In the genomic region with DNA sequence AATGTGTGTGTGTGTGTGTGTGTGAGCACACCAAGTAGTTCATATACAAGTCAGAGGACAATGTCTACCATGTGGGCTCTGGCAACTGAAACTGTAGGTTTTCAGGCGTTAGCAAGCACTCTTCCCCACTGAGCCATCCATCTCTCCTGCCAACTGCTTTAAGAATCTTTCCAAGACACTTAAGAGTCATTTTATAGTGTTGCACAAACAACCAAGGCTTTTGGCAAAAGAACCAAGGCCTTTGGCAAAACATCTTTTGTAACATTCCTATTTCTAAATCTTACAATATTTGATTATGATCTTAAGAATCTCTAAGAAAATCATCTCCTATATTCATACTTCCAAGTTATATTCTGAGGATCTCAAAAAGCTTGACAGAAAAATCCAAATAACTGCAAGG, we compare ENCODE assay signal across 8 mouse cellular contexts. TPM values are rescaled to one million over a fixed set of nuclear protein-coding genes. Genes with fewer than 3 reads are reported as not detected.
DNase-seq lines count a peak whose midpoint lies in the region; ATAC-seq and TF ChIP-seq lines count a peak whose summit lies in the region.

No protein-coding gene starts in this region.

- no peaks in the 10 kb centered on the region for H3K36me3 ChIP-seq in CH12.LX (replicated peaks in 1 of 2; ENCODE audit: control insufficient read depth in 1 of 2, insufficient read depth in 1 of 2, low read length in 1 of 2)
- peaks cover 9% of the 10 kb centered on the region; the same call in 1 of the 2 replicates for H3K36me3 ChIP-seq in heart, embryonic 13.5 days
- 0 out of 2 replicates have a peak, but pooled peaks cover 7% of the 10 kb centered on the region for H3K36me3 ChIP-seq in liver, embryonic 15.5 days (replicated peaks)

- H3K4me1 ChIP-seq in CH12.LX (ENCODE audit: control insufficient read depth in 1 of 2, insufficient read depth in 2 of 2): peaks cover 0 to 14% of the 10 kb centered on the region in 2 experiments; a peak in 2 of 4 replicates
- peaks cover 52% of the 10 kb centered on the region for H3K4me1 ChIP-seq in heart, embryonic 13.5 days
- H3K4me1 ChIP-seq in liver, embryonic 15.5 days (replicated peaks): peaks cover 49% of the 10 kb centered on the region

- no peak for ATAC-seq in heart, embryonic 13.5 days (ENCODE audit: extremely low read depth, insufficient number of reproducible peaks, low FRiP score, low TSS enrichment)
- no peak for ATAC-seq in liver, embryonic 15.5 days (ENCODE audit: insufficient read depth)
- ATAC-seq in monocyte, adult 5-6 weeks (replicated peaks; ENCODE audit: insufficient number of reproducible peaks, low FRiP score, low TSS enrichment, poor library complexity, severe bottlenecking): no peak

- peaks cover 6% of the 10 kb centered on the region for H3K9me3 ChIP-seq in CH12.LX (replicated peaks; ENCODE audit: low read length)
- no peaks in the 10 kb centered on the region for H3K9me3 ChIP-seq in heart, embryonic 13.5 days
- no peaks in the 10 kb centered on the region for H3K9me3 ChIP-seq in liver, embryonic 15.5 days (replicated peaks)

- H3K27ac ChIP-seq in CH12.LX (ENCODE audit: insufficient read depth, low read depth): no peak overlapping the region
- peak overlapping the region; percentile 100 for H3K27ac ChIP-seq in heart, embryonic 13.5 days (replicated peaks)
- H3K27ac ChIP-seq in liver, embryonic 15.5 days (replicated peaks): no peak overlapping the region

- in situ Hi-C loops in CH12.LX (cut with MboI; ENCODE audit: low pct_ligation_motif_present, low pct_unique_long_range_greater_than_20kb, low sequenced_read_pairs): loop anchor here (5.0 kb wide), 1 partner anchor 113 kb away; no protein-coding TSS in a partner anchor

- 16% methylated on average over 1 of the region's 1 CpGs for WGBS in heart, embryonic 13.5 days
- 35% methylated on average over 1 of the region's 1 CpGs for WGBS in liver, embryonic 15.5 days (ENCODE audit: insufficient replicate concordance)

- H3K79me2 ChIP-seq in CH12.LX (replicated peaks; ENCODE audit: control insufficient read depth, extremely low read depth, insufficient read depth, poor library complexity, severe bottlenecking): peaks cover 45% of the 10 kb centered on the region

- peak overlapping the region in 1 of 3 experiments; percentile 2 for H3K4me3 ChIP-seq in CH12.LX (replicated peaks in 1 of 3; ENCODE audit: low read depth in 2 of 3, low read length in 2 of 3, poor library complexity in 1 of 3)
- H3K4me3 ChIP-seq in heart, embryonic 13.5 days: peak overlapping the region; percentile 98
- peak overlapping the region; percentile 96 for H3K4me3 ChIP-seq in liver, embryonic 15.5 days (replicated peaks)

- dilution Hi-C loops in CH12.LX (cut with MboI; ENCODE audit: extremely low pct_ligation_motif_present, extremely low pct_unique_long_range_greater_than_20kb, low sequenced_read_pairs): no loop called here

- peak overlapping the region; percentile 97; the same call in 1 of the 2 replicates for H3K4me2 ChIP-seq in CH12.LX (ENCODE audit: insufficient read depth, low read depth, poor library complexity, severe bottlenecking)
- H3K4me2 ChIP-seq in heart, embryonic 13.5 days: peak overlapping the region; percentile 91
- peak overlapping the region; percentile 82 for H3K4me2 ChIP-seq in liver, embryonic 15.5 days

- TF ChIP-seq POLR2A in CH12.LX (IDR thresholded peaks at IDR 0.05; ENCODE audit: low read depth, low read length): no peak

- peaks cover 36% of the 10 kb centered on the region for H3K27me3 ChIP-seq in CH12.LX (replicated peaks)
- H3K27me3 ChIP-seq in heart, embryonic 13.5 days (replicated peaks): no peaks in the 10 kb centered on the region
- H3K27me3 ChIP-seq in liver, embryonic 15.5 days: no peaks in the 10 kb centered on the region

- peak; percentile 38 for DNase-seq in adrenal gland, postnatal 10 days
- DNase-seq in adrenal gland, adult 8-10 months: no peak
- no peak for DNase-seq in CH12.LX (ENCODE audit: extremely low read depth)
- no peak for DNase-seq in right cerebral cortex, postnatal 25 days
- DNase-seq in right cerebral cortex, postnatal 14 days: no peak

- TF ChIP-seq RAD21 in CH12.LX (IDR thresholded peaks at IDR 0.05; ENCODE audit: low read depth, low read length): no peak

- TF ChIP-seq CTCF in CH12.LX (conservative IDR thresholded peaks at IDR 0.05 in 1 of 2, IDR thresholded peaks at IDR 0.05 in 1 of 2; ENCODE audit: low read depth in 2 of 2, low read length in 2 of 2): no peak

- peak overlapping the region; percentile 88 for H3K9ac ChIP-seq in CH12.LX (ENCODE audit: insufficient read depth, low read depth)
- H3K9ac ChIP-seq in heart, embryonic 13.5 days: peak overlapping the region; percentile 100
- H3K9ac ChIP-seq in liver, embryonic 15.5 days: no peak overlapping the region

- no peak for TF ChIP-seq EP300 in CH12.LX (IDR thresholded peaks at IDR 0.05; ENCODE audit: low read length)

TF ChIP-seq in CH12.LX, 34 proteins besides CTCF, POLR2A, EP300 and RAD21:
- TF ChIP-seq RCOR1 (conservative IDR thresholded peaks at IDR 0.05; ENCODE audit: low read depth, low read length) (no peak), ZKSCAN1 (IDR thresholded peaks at IDR 0.05; ENCODE audit: borderline replicate concordance, low read depth, low read length) (no peak), SMC3 (IDR thresholded peaks at IDR 0.05; ENCODE audit: low read depth, low read length) (no peak), SIN3A (IDR thresholded peaks at IDR 0.05; ENCODE audit: low read length) (no peak), MAFK (IDR thresholded peaks at IDR 0.05; ENCODE audit: insufficient replicate concordance, low read length) (no peak), ZC3H11A (IDR thresholded peaks at IDR 0.05; ENCODE audit: low read depth, low read length) (no peak), PAX5 (IDR thresholded peaks at IDR 0.05; ENCODE audit: low read length) (no peak), USF1 (IDR thresholded peaks at IDR 0.05; ENCODE audit: low read depth, low read length) (no peak), E2F4 (IDR thresholded peaks at IDR 0.05; ENCODE audit: insufficient replicate concordance, low read depth, low read length) (no peak), ZMIZ1 (IDR thresholded peaks at IDR 0.05; ENCODE audit: low read depth, low read length) (no peak)

RNA-seq across cellular contexts. Expression of a gene that starts 2.4 kb away (rescaled TPM):
- total RNA-seq in adrenal gland, postnatal 10 days (2021): 10 to 100 TPM; 45.4 to 57.6 TPM
- 10 to 100 TPM; 47.6 to 53.1 (median 50.6) TPM for total RNA-seq in adrenal gland, adult 8-10 months (2022)
- total RNA-seq in CH12.LX (2012; rRNA removed) (24.1 and 26.1 TPM in 2 replicates), CH12.LX (2014; rRNA removed) (22.3 and 24.2 TPM in 2 replicates)
- polyA plus RNA-seq in CH12.LX (2012; ENCODE audit: insufficient read length, low read depth): 14.4 TPM in 2 replicates
- 39.9 and 40.3 TPM in 2 replicates for polyA plus RNA-seq in heart, embryonic 13.5 days (2015; fragmentation: Nextera tagmentation; extraction: Ambion mirVana)
- polyA plus RNA-seq in liver, embryonic 15.5 days (2015; fragmentation: Nextera tagmentation; extraction: Ambion mirVana): 21.8 and 22.7 TPM in 2 replicates
- total RNA-seq in monocyte, adult 5-6 weeks (2017): 32.6 to 35.1 TPM (median 33.5 TPM) in 3 replicates
